Mouse (Mus musculus) right cerebral cortex, postnatal 10 days (tissue): ENCODE measurements around the gene Mctp1.
"Not testable (repeated sequence)": the region's sequence is repeated elsewhere in the genome, so short reads cannot be mapped to it uniquely, and the experiment has no call there.

ENCODE experiments used
- DNase-seq, 2 experiments: peaks; one replicate each; pipeline ENCODE4 v3.0.0; 2021; ENCODE audit warnings: low spot score in 2 of 2

Gene Mctp1

DNA sequence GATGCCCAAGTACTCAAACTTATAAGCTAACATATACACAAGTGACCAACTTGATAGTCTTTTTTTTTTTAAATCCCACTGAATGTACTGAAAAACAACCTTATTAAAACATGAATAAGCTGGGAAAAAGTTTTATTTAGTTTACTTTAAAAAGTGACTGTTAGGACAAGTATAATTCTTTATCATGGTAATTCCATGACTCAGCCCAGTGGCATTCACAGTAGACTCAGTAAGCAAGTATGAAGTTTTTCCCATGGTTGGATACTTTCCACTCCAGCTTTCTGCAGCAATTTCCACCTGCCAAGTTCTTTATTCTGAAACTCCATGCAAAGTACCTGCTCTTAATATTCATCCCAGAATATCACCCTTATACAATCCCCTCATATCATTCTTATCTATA is 97.3 kb downstream of the Mctp1 start:
- no peak for DNase-seq

DNA sequence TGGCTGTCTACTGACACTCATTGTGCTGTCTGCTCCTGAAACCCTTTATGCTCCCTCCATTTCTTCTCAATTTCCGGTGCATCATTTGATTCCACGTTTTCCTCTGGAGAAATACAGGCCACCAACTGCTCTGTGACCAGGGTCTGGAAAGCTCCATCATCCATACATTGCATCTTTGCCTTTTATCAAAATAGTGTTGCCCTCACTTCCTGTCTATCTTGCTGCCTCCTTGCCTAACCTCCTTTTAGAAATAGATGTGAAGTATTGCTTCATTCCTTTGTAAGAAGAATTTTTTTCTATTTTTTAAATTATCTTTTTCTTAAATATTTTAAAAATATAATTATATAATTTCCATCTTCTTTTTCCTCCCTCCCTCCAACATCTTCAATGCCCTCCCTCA is 98.7 kb downstream of the Mctp1 start:
- no peak for DNase-seq

GRCm38 (mm10) chr13:76484086-76484709 is 99.9 kb downstream of the Mctp1 start:
- peak in 1 of 2 experiments; percentile 33 for DNase-seq

GRCm38 (mm10) chr13:76515896-76516295 is 131.6 kb downstream of the Mctp1 start:
- DNase-seq: no peak

- DNase-seq: no peak
Measured at GRCm38 (mm10) chr13:76523170-76523569, 138.8 kb downstream of the Mctp1 start.

GRCm38 (mm10) chr13:76527326-76527725 is 143.0 kb downstream of the Mctp1 start:
- no peak for DNase-seq

- DNase-seq: no peak
Measured at GRCm38 (mm10) chr13:76527751-76528150, 143.4 kb downstream of the Mctp1 start.

GRCm38 (mm10) chr13:76529915-76530314 is 145.6 kb downstream of the Mctp1 start:
- no peak for DNase-seq

GRCm38 (mm10) chr13:76530867-76531504 is 146.7 kb downstream of the Mctp1 start:
- DNase-seq: no peak

DNA sequence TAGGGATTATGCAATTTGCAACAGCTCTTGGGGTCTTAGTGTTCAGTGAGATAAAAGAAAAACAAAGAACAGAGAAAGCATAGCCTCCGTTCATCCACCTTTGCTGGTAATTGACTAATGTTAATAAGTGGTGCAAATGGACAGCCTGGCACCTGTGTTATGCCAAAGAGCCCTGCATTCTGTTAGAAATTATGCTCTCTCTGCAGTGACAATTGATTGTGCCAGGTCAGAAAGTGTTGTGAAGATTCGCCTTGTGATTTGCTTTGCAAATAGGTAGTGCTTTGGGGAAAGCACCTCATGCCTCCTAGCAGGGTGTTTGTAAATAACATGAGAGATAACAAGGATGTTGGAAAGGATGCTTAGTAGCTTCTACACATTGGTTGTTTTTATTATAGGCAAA is 163.5 kb downstream of the Mctp1 start:
- DNase-seq: no peak

GRCm38 (mm10) chr13:76560918-76561317 is 176.6 kb downstream of the Mctp1 start:
- DNase-seq: no peak

GRCm38 (mm10) chr13:76561594-76561993 is 177.3 kb downstream of the Mctp1 start:
- no peak for DNase-seq

DNA sequence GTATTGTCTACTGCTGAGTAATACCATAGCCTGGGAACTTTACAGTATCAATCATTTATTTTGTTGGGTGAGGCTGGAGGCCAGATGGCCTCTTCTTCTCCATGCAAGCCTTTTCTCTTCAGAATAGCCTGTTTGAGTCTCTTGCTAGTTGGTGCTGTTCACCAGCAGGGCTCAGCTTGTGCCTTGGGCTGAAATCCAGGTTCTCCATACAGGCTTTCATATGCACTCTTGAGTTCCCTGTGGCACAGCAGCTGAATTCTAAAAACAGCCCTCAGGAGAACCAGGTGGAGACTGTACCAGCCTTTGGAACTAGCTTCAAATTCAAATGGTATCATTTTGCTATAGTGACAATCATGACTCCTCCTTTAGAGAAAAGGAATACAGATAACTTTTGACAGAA is 179.7 kb downstream of the Mctp1 start:
- no peak for DNase-seq

DNA sequence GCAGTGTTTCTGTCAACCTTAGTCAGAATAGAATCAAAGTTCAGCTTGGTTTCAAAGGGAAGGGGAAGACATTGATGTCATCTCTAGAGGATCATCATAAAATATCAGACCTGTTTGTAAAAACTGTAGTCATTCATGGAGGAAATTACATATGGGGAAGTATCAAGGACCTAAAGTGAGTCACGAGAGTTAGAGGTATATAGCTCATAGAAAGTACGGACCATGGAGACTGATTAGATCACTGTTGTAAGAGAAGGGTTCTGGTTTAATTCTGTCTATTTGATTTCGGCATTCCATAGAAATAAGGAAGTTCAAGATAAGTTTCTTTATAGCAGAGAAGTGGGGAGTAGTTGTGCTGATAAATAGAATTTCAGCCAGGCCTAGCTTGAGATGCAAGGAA is 181.7 kb downstream of the Mctp1 start:
- DNase-seq: no peak

- no peak for DNase-seq
Measured at GRCm38 (mm10) chr13:76567448-76567847, 183.1 kb downstream of the Mctp1 start.

DNA sequence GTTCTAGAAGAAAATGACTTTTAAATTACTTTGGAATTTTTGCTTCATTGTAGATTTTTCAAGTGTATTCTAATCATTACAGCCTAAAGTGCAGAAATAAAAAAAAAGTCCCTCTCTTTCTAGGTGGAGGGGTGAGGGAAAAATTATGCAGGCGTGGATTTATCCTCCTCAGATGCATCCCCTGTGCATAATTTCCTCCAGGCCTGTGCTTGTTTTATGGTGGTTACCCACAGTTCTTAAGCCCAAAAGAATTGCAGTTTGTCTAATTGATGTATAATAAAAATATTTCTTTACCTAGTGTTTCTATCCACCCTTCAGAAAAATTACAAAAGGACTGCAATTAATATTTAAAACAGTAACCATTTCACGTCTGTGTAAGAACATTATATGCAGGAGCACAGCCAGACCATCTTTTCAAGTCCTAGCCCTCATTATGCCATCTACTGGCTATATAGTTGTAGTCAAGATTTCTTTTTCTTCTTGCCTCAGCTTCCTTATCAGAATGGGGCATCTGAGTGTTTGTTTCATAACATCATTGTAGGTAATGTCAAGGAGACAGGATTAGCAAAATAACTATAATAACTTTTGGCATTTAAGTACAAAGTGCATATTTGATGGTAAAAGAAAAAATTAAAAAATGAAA is 184.4 kb downstream of the Mctp1 start:
- DNase-seq: no peak

DNA sequence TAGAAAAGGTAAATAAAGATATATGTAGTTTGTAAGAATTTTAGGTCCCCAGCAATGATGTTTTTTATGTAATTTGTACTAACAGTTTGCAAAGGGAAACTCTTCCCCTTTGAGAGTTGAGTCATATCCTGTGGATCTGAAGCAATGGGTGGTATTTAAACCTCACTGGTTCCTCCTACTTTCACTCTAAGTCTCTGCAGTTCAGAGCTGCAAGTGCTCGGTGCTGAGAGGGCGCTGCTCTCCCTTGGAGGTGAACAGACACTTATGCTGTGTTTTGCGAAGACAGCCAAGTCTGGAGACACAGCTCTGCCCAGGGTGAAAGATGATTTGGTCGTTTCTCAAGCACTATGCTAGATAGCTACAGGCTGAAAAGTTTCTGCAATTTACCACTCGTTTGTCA is 195.1 kb downstream of the Mctp1 start:
- DNase-seq: peak; percentile 27 to 30

DNA sequence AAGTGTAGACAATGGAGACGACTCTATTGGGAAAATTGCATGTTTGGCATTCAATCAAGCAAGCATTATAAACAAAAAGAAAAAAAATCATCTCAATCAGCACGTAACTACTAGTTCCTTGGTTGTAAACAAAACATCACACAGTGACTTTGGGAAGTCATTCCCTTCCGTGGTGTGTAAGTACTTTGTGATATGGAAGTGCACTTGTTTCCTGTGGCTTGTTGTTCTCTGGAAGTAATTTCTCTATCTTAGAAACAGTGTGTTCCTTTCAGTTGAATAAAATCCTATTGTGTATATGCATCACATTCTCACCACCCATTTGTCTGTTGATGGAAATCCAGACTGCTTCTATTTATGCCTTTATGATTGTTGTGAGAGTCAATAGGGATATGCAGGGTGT is 201.1 kb downstream of the Mctp1 start:
- no peak for DNase-seq

GRCm38 (mm10) chr13:76590709-76591108 is 206.4 kb downstream of the Mctp1 start:
- not testable (repeated sequence) for DNase-seq

DNA sequence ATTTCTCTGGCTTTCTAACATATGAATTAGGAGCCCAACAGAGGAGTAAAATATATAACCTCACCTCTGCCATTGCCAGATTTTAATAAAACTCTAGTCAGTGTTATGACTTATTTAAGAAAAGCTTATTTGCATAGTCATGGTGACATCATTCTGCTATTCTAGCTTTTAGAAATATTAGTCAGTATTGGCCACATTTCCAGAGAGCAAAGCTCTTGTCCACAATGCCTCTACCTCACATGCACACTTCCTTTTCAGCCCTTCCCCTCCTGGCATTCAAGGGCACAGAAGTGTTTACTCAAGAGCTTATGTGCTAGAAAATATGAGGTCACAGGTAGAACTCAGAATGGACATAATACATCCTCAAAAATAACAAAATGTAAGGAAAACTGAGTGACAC is 206.9 kb downstream of the Mctp1 start:
- DNase-seq: no peak

- no peak for DNase-seq
Measured at GRCm38 (mm10) chr13:76591692-76592091, 207.4 kb downstream of the Mctp1 start.

DNA sequence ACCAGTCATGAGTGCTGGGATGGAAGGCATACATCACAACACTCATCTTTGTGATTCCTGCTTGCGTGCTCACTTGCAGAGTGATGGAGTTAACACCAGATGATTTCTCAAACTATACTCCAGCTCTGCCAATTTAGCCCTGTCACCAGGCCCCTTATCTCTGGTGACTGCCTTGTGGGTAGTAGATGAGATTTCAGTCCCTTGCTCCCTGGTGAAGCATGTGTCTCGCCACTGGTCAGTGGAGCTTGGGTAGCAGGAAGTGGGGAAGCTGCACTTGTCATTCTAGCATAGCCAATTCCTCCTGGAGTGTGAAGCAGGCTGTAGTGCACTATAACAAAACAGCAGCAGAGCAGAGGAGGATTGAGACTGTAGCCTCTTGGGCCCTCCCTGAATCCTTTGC is 208.6 kb downstream of the Mctp1 start:
- DNase-seq: no peak

GRCm38 (mm10) chr13:76597005-76597404 is 212.7 kb downstream of the Mctp1 start:
- DNase-seq: no peak
